Mouse (Mus musculus) embryonic fibroblast, embryonic 13.5 days (primary cell): ENCODE measurements around the gene Zfhx3. TPM values are rescaled to one million over a fixed set of nuclear protein-coding genes. Genes with fewer than 3 reads are reported as not detected.

Experiments
- H3K27ac ChIP-seq: 2 replicates; pipeline ENCODE4 v1.5.1; 2012; ENCODE audit warnings: low read length, control low read depth, inconsistent platforms; ENCODE audit not compliant: insufficient read depth
- H3K4me1 ChIP-seq: 2 replicates; pipeline ENCODE4 v1.6.1; 2011; ENCODE audit warnings: low read length; ENCODE audit not compliant: control insufficient read depth, insufficient read depth
- H3K4me3 ChIP-seq: 2 replicates; pipeline ENCODE4 v1.5.1; 2011; ENCODE audit warnings: mild to moderate bottlenecking, control low read depth, low read length; ENCODE audit not compliant: insufficient read depth
- CTCF ChIP-seq: IDR thresholded peaks from 2 replicates; pipeline ENCODE4 v1.5.1; 2011; ENCODE audit warnings: mild to moderate bottlenecking, control low read depth, low read length, moderate library complexity, borderline replicate concordance; ENCODE audit not compliant: insufficient read depth
- POLR2A ChIP-seq: IDR thresholded peaks from 2 replicates; pipeline ENCODE4 v1.6.1; 2011; ENCODE audit warnings: low read depth, mild to moderate bottlenecking, control low read depth, low read length, moderate library complexity
- polyA plus RNA-seq: library from polyadenylated mRNA; stranded (reverse); fragments of >200 nt; gene quantifications from 2 replicates; pipeline ENCODE4 v1.2.4, GENCODE M21; 2011; ENCODE audit warnings: low read depth; ENCODE audit not compliant: missing spikeins, insufficient read length

Zfhx3 gene
- polyA plus RNA-seq, 1 experiment, result 30.6 TPM

- TF ChIP-seq CTCF, result no peak
- no peak for TF ChIP-seq POLR2A
- Histone ChIP-seq H3K27ac (no peak overlapping the region), H3K4me3 (no peak overlapping the region), H3K4me1 (no peaks in the 10 kb centered on the region; the same call in 1 of the 2 replicates)
Observed at GRCm38 (mm10) chr8:108244636-108245494, 302.4 kb downstream of the Zfhx3 start.

- Histone ChIP-seq H3K27ac (no peak overlapping the region), H3K4me3 (no peak overlapping the region), H3K4me1 (no peaks in the 10 kb centered on the region; the same call in 1 of the 2 replicates)
- TF ChIP-seq POLR2A (no peak), CTCF (no peak)
Observed at GRCm38 (mm10) chr8:108245575-108245974, 303.1 kb downstream of the Zfhx3 start.

GRCm38 (mm10) chr8:108246035-108246933 lies 303.8 kb downstream of the Zfhx3 start:
- Histone ChIP-seq H3K27ac (no peak overlapping the region), H3K4me1 (no peaks in the 10 kb centered on the region; the same call in 1 of the 2 replicates), H3K4me3 (no peak overlapping the region)
- TF ChIP-seq POLR2A, result no peak
- TF ChIP-seq CTCF, result no peak

GRCm38 (mm10) chr8:108246934-108247417 lies 304.5 kb downstream of the Zfhx3 start:
- no peak overlapping the region for H3K27ac ChIP-seq
- TF ChIP-seq CTCF, result no peak
- no peak overlapping the region for H3K4me3 ChIP-seq
- no peaks in the 10 kb centered on the region; the same call in 1 of the 2 replicates for H3K4me1 ChIP-seq

GRCm38 (mm10) chr8:108264593-108265160 lies 322.2 kb downstream of the Zfhx3 start:
- Histone ChIP-seq H3K27ac (no peak overlapping the region), H3K4me1 (no peaks in the 10 kb centered on the region), H3K4me3 (no peak overlapping the region)
- no peak for TF ChIP-seq CTCF
- no peak for TF ChIP-seq POLR2A

- H3K4me1 ChIP-seq, result no peaks in the 10 kb centered on the region
- H3K27ac ChIP-seq, result no peak overlapping the region
- no peak overlapping the region for H3K4me3 ChIP-seq
- TF ChIP-seq POLR2A (no peak), CTCF (no peak)
Observed at GRCm38 (mm10) chr8:108277960-108278359, 335.5 kb downstream of the Zfhx3 start.

- TF ChIP-seq CTCF (no peak), POLR2A (no peak)
- Histone ChIP-seq H3K4me3 (no peak overlapping the region), H3K4me1 (no peaks in the 10 kb centered on the region), H3K27ac (no peak overlapping the region)
Observed at GRCm38 (mm10) chr8:108281981-108282380, 339.5 kb downstream of the Zfhx3 start.

GRCm38 (mm10) chr8:108286117-108286516 lies 343.7 kb downstream of the Zfhx3 start:
- no peaks in the 10 kb centered on the region for H3K4me1 ChIP-seq
- TF ChIP-seq POLR2A, result no peak
- TF ChIP-seq CTCF, result no peak
- no peak overlapping the region for H3K27ac ChIP-seq
- H3K4me3 ChIP-seq, result no peak overlapping the region

- no peak overlapping the region for H3K27ac ChIP-seq
- TF ChIP-seq POLR2A, result no peak
- TF ChIP-seq CTCF, result no peak
- H3K4me3 ChIP-seq, result no peak overlapping the region
- no peaks in the 10 kb centered on the region for H3K4me1 ChIP-seq
Observed at GRCm38 (mm10) chr8:108300964-108301615, 358.6 kb downstream of the Zfhx3 start.
